Mouse (Mus musculus) kidney, postnatal 36 days (tissue): ENCODE measurements around the gene Nudt2.
A peak's percentile ranks its signal among the peaks of the same experiment; 100 is the strongest.
"Not testable (repeated sequence)": the region's sequence is repeated elsewhere in the genome, so short reads cannot be mapped to it uniquely, and the experiment has no call there.

ENCODE experiments used
- DNase-seq, 2 experiments: peaks; one replicate each; pipeline ENCODE4 v3.0.0; 2021 to 2022; ENCODE audit warnings: mixed read lengths in 2 of 2

The Nudt2 gene

GRCm38 (mm10) chr4:41464345-41465286 is at the start of gene Nudt2, which contains the start of gene Kif24:
Gene Nudt2 (plus strand): TSS chr4:41465151.
Gene Kif24 (minus strand): TSS chr4:41464887.
- peak; percentile 98 to 100 for DNase-seq

- DNase-seq, result no peak
Measured at GRCm38 (mm10) chr4:41416966-41417365, 48.0 kb upstream of the Nudt2 start.

- no peak for DNase-seq
Measured at GRCm38 (mm10) chr4:41438931-41439330, 26.0 kb upstream of the Nudt2 start.

GRCm38 (mm10) chr4:41442790-41443302 is 22.1 kb upstream of the Nudt2 start:
- no peak for DNase-seq

GRCm38 (mm10) chr4:41447595-41447994 is 17.4 kb upstream of the Nudt2 start:
- DNase-seq, result no peak

GRCm38 (mm10) chr4:41460690-41461089 is 4.3 kb upstream of the Nudt2 start:
- no peak for DNase-seq

- DNase-seq, result not testable (repeated sequence)
Measured at GRCm38 (mm10) chr4:41463051-41463738, 1.8 kb upstream of the Nudt2 start.

GRCm38 (mm10) chr4:41465287-41465665 is 325 bp downstream of the Nudt2 start:
- DNase-seq, result no peak

- DNase-seq, result peak; percentile 73 to 86
Measured at GRCm38 (mm10) chr4:41468396-41469080, 3.6 kb downstream of the Nudt2 start.

- no peak for DNase-seq
Measured at GRCm38 (mm10) chr4:41469199-41469598, 4.2 kb downstream of the Nudt2 start.

GRCm38 (mm10) chr4:41470051-41470683 is 5.2 kb downstream of the Nudt2 start:
- no peak for DNase-seq

GRCm38 (mm10) chr4:41470684-41471383 is 5.9 kb downstream of the Nudt2 start:
- DNase-seq, result no peak

GRCm38 (mm10) chr4:41471384-41471689 is 6.4 kb downstream of the Nudt2 start:
- no peak for DNase-seq

GRCm38 (mm10) chr4:41477648-41478160 is 12.8 kb downstream of the Nudt2 start:
- no peak for DNase-seq

GRCm38 (mm10) chr4:41478751-41479455 is 14.0 kb downstream of the Nudt2 start:
- DNase-seq, result peak in 1 of 2 experiments; percentile 31

- DNase-seq, result no peak
Measured at GRCm38 (mm10) chr4:41479456-41479804, 14.5 kb downstream of the Nudt2 start.

- DNase-seq, result no peak
Measured at GRCm38 (mm10) chr4:41480254-41480653, 15.3 kb downstream of the Nudt2 start.

- peak; percentile 70 to 77 for DNase-seq
Measured at GRCm38 (mm10) chr4:41481601-41482017, 16.7 kb downstream of the Nudt2 start.

GRCm38 (mm10) chr4:41492951-41493350 is 28.0 kb downstream of the Nudt2 start:
- DNase-seq, result no peak

- DNase-seq, result no peak
Measured at GRCm38 (mm10) chr4:41493464-41494116, 28.6 kb downstream of the Nudt2 start.

- DNase-seq, result peak; percentile 75 to 83
Measured at GRCm38 (mm10) chr4:41494378-41494777, 29.4 kb downstream of the Nudt2 start.
